Mouse (Mus musculus) granulocyte monocyte progenitor cell, adult 5-6 weeks (primary cell): ENCODE results near the gene Acadvl. TPM values are rescaled to one million over a fixed set of nuclear protein-coding genes. Genes with fewer than 3 reads are reported as not detected.

ENCODE experiments used
- total RNA-seq, 2 experiments: library from RNA; stranded (forward) in 1 of 2; stranded (reverse) in 1 of 2; fragments of 200-712, 200-1000 nt in 1 of 2; fragments of >200 nt in 1 of 2; fragmentation: Nextera tagmentation in 1 of 2; gene quantifications; 2 replicates each; pipeline ENCODE4 v1.2.3; 2014 to 2017

Gene Acadvl
- total RNA-seq, 2 experiments from 2014 or later, result 39.7 to 40.3 TPM

Other genes starting within 250 kb of the Acadvl start
Only the 30 nearest of the 38 such genes appear.
- not detected in 2 replicates for gene Tmem102, start 209.8 kb downstream of the Acadvl start, total RNA-seq (2014; fragmentation: Nextera tagmentation)
- not detected in 2 replicates for gene Tmem102, start 209.8 kb downstream of the Acadvl start, total RNA-seq (2017)
- gene Gm39566, start 200.1 kb downstream of the Acadvl start, total RNA-seq (2014; fragmentation: Nextera tagmentation), result not detected in 2 replicates
- gene Gm39566, start 200.1 kb downstream of the Acadvl start, total RNA-seq (2017), result not detected in 2 replicates
- gene Spem2, start 196.9 kb downstream of the Acadvl start, total RNA-seq (2014; fragmentation: Nextera tagmentation), result not detected in 2 replicates
- not detected in 2 replicates for gene Spem2, start 196.9 kb downstream of the Acadvl start, total RNA-seq (2017)
- gene Spem1, start 193.2 kb downstream of the Acadvl start, total RNA-seq (2014; fragmentation: Nextera tagmentation), result not detected in 2 replicates
- gene Spem1, start 193.2 kb downstream of the Acadvl start, total RNA-seq (2017), result not detected in 2 replicates
- 13.5 and 33.1 TPM in 2 replicates for gene Nlgn2, start 177.6 kb downstream of the Acadvl start, total RNA-seq (2014; fragmentation: Nextera tagmentation)
- 4.0 and 7.4 TPM in 2 replicates for gene Nlgn2, start 177.6 kb downstream of the Acadvl start, total RNA-seq (2017)
- gene Tmem256, start 176.9 kb downstream of the Acadvl start, total RNA-seq (2014; fragmentation: Nextera tagmentation), result 294 and 359 TPM in 2 replicates
- gene Tmem256, start 176.9 kb downstream of the Acadvl start, total RNA-seq (2017), result 118 and 164 TPM in 2 replicates
- 108 and 109 TPM in 2 replicates for gene Plscr3, start 169.0 kb downstream of the Acadvl start, total RNA-seq (2014; fragmentation: Nextera tagmentation)
- gene Plscr3, start 169.0 kb downstream of the Acadvl start, total RNA-seq (2017), result 24.9 and 25.2 TPM in 2 replicates
- gene Tnk1, start 156.7 kb downstream of the Acadvl start, total RNA-seq (2014; fragmentation: Nextera tagmentation), result 0.60 TPM in 1 of 2 replicates, not detected in the other
- gene Tnk1, start 156.7 kb downstream of the Acadvl start, total RNA-seq (2017), result not detected in 2 replicates
- not detected in 2 replicates for gene Tmem95, start 137.4 kb downstream of the Acadvl start, total RNA-seq (2014; fragmentation: Nextera tagmentation)
- not detected in 2 replicates for gene Tmem95, start 137.4 kb downstream of the Acadvl start, total RNA-seq (2017)
- 0.41 and 4.2 TPM in 2 replicates for gene Kctd11, start 134.0 kb downstream of the Acadvl start, total RNA-seq (2014; fragmentation: Nextera tagmentation)
- gene Kctd11, start 134.0 kb downstream of the Acadvl start, total RNA-seq (2017), result 1.1 and 2.6 TPM in 2 replicates
- 52.4 and 65.1 TPM in 2 replicates for gene Acap1, start 119.9 kb downstream of the Acadvl start, total RNA-seq (2014; fragmentation: Nextera tagmentation)
- 47.0 and 50.7 TPM in 2 replicates for gene Acap1, start 119.9 kb downstream of the Acadvl start, total RNA-seq (2017)
- 1.3 and 3.5 TPM in 2 replicates for gene 2810408A11Rik, start 114.4 kb downstream of the Acadvl start, total RNA-seq (2014; fragmentation: Nextera tagmentation)
- gene 2810408A11Rik, start 114.4 kb downstream of the Acadvl start, total RNA-seq (2017), result 3.6 and 6.4 TPM in 2 replicates
- gene Neurl4, start 114.3 kb downstream of the Acadvl start, total RNA-seq (2014; fragmentation: Nextera tagmentation), result 32.0 and 38.9 TPM in 2 replicates
- gene Neurl4, start 114.3 kb downstream of the Acadvl start, total RNA-seq (2017), result 20.7 and 27.5 TPM in 2 replicates
- 71.5 and 99.8 TPM in 2 replicates for gene Gps2, start 101.5 kb downstream of the Acadvl start, total RNA-seq (2014; fragmentation: Nextera tagmentation)
- gene Gps2, start 101.5 kb downstream of the Acadvl start, total RNA-seq (2017), result 47.1 and 58.2 TPM in 2 replicates
- 1,453 and 1,476 TPM in 2 replicates for gene Eif5a, start 93.5 kb downstream of the Acadvl start, total RNA-seq (2014; fragmentation: Nextera tagmentation)
- 890 and 976 TPM in 2 replicates for gene Eif5a, start 93.5 kb downstream of the Acadvl start, total RNA-seq (2017)
- not detected in 2 replicates for gene Ybx2, start 79.6 kb downstream of the Acadvl start, total RNA-seq (2014; fragmentation: Nextera tagmentation)
- 2.1 TPM in 1 of 2 replicates, not detected in the other for gene Ybx2, start 79.6 kb downstream of the Acadvl start, total RNA-seq (2017)
- gene Slc2a4, start 67.2 kb downstream of the Acadvl start, total RNA-seq (2014; fragmentation: Nextera tagmentation), result not detected in 2 replicates
- not detected in 2 replicates for gene Slc2a4, start 67.2 kb downstream of the Acadvl start, total RNA-seq (2017)
- gene Cldn7, start 50.6 kb downstream of the Acadvl start, total RNA-seq (2014; fragmentation: Nextera tagmentation), result not detected in 2 replicates
- gene Cldn7, start 50.6 kb downstream of the Acadvl start, total RNA-seq (2017), result not detected in 2 replicates
- 191 and 254 TPM in 2 replicates for gene Ctdnep1, start 34.3 kb downstream of the Acadvl start, total RNA-seq (2014; fragmentation: Nextera tagmentation)
- 19.3 and 23.8 TPM in 2 replicates for gene Ctdnep1, start 34.3 kb downstream of the Acadvl start, total RNA-seq (2017)
- 59.4 and 70.0 TPM in 2 replicates for gene Elp5, start 32.9 kb downstream of the Acadvl start, total RNA-seq (2014; fragmentation: Nextera tagmentation)
- 58.2 and 77.5 TPM in 2 replicates for gene Elp5, start 32.9 kb downstream of the Acadvl start, total RNA-seq (2017)
- 288 and 367 TPM in 2 replicates for gene Gabarap, start 24.3 kb downstream of the Acadvl start, total RNA-seq (2014; fragmentation: Nextera tagmentation)
- 239 and 250 TPM in 2 replicates for gene Gabarap, start 24.3 kb downstream of the Acadvl start, total RNA-seq (2017)
- gene Phf23, start 19.6 kb downstream of the Acadvl start, total RNA-seq (2014; fragmentation: Nextera tagmentation), result 41.7 and 45.8 TPM in 2 replicates
- gene Phf23, start 19.6 kb downstream of the Acadvl start, total RNA-seq (2017), result 30.2 and 32.3 TPM in 2 replicates
- 4.6 and 24.5 TPM in 2 replicates for gene Dvl2, start 14.8 kb downstream of the Acadvl start, total RNA-seq (2014; fragmentation: Nextera tagmentation)
- gene Dvl2, start 14.8 kb downstream of the Acadvl start, total RNA-seq (2017), result 16.1 and 18.0 TPM in 2 replicates
- gene Dlg4, start 1.5 kb upstream of the Acadvl start, total RNA-seq (2014; fragmentation: Nextera tagmentation), result 11.4 and 12.3 TPM in 2 replicates
- 1.3 and 3.5 TPM in 2 replicates for gene Dlg4, start 1.5 kb upstream of the Acadvl start, total RNA-seq (2017)
- not detected in 2 replicates for gene Asgr1, start 38.7 kb upstream of the Acadvl start, total RNA-seq (2014; fragmentation: Nextera tagmentation)
- gene Asgr1, start 38.7 kb upstream of the Acadvl start, total RNA-seq (2017), result not detected in 2 replicates
- gene Asgr2, start 77.2 kb upstream of the Acadvl start, total RNA-seq (2014; fragmentation: Nextera tagmentation), result 3.9 TPM in 1 of 2 replicates, not detected in the other
- not detected in 2 replicates for gene Asgr2, start 77.2 kb upstream of the Acadvl start, total RNA-seq (2017)
- 11.3 and 13.2 TPM in 2 replicates for gene Mgl2, start 114.9 kb upstream of the Acadvl start, total RNA-seq (2014; fragmentation: Nextera tagmentation)
- gene Mgl2, start 114.9 kb upstream of the Acadvl start, total RNA-seq (2017), result 36.5 and 37.9 TPM in 2 replicates
- 6.9 and 11.3 TPM in 2 replicates for gene Clec10a, start 140.8 kb upstream of the Acadvl start, total RNA-seq (2014; fragmentation: Nextera tagmentation)
- gene Clec10a, start 140.8 kb upstream of the Acadvl start, total RNA-seq (2017), result 9.8 and 13.9 TPM in 2 replicates
- not detected in 2 replicates for gene Slc16a11, start 197.3 kb upstream of the Acadvl start, total RNA-seq (2014; fragmentation: Nextera tagmentation)
- not detected in 2 replicates for gene Slc16a11, start 197.3 kb upstream of the Acadvl start, total RNA-seq (2017)
- 7.1 and 7.9 TPM in 2 replicates for gene Slc16a13, start 205.7 kb upstream of the Acadvl start, total RNA-seq (2014; fragmentation: Nextera tagmentation)
- 9.8 TPM in 2 replicates for gene Slc16a13, start 205.7 kb upstream of the Acadvl start, total RNA-seq (2017)